16 mouse cellular contexts compared by ENCODE assay signal in the genomic region with DNA sequence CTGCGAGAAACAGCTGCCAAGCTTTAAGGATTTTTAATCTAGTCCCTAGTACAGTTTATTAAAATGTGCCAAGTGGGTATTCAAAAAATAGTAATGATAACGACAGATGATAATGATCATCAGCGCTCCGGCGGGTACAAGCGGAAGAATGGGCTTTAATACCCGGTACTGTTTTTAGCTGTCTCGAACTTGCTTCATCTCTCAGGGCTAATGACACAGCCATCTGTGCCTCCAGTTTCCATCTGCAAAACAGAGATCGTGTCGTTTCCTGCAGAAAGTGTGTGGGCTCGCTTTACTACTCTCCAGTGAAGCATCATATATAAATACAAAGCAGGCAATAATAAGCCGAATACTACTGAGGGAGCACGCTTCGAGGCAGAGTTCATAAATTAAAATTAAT. TPM values are rescaled to one million over a fixed set of nuclear protein-coding genes. Genes with fewer than 3 reads are reported as not detected.
A peak's percentile ranks its signal among the peaks of the same experiment; 100 is the strongest.
DNase-seq lines count a peak whose midpoint lies in the region; ATAC-seq and TF ChIP-seq lines count a peak whose summit lies in the region.
"Had no signal": no experiment of that assay in that cellular context is flagged by ENCODE, and none has a peak within 500 bp of the region (broad histone marks: within the 10 kb centered on the region; RNA-seq: fewer than 3 reads in every experiment).

No protein-coding gene starts in this region.

- H3K4me1 ChIP-seq in midbrain, embryonic 16.5 days (ENCODE audit: control insufficient read depth, insufficient read depth, low read length): peaks cover under 1% of the 10 kb centered on the region; the same call in 1 of the 2 replicates
- H3K4me1 ChIP-seq in midbrain, embryonic 13.5 days (replicated peaks): peaks cover 8% of the 10 kb centered on the region
- no peaks in the 10 kb centered on the region for H3K4me1 ChIP-seq in lung, postnatal 0 days (ENCODE audit: insufficient read depth, low read depth, low read length)

- no peak for TF ChIP-seq CTCF in lung, postnatal 0 days (IDR thresholded peaks at IDR 0.05)

- no peak overlapping the region for H3K27ac ChIP-seq in midbrain, embryonic 16.5 days (ENCODE audit: low read length)
- H3K27ac ChIP-seq in midbrain, embryonic 13.5 days: no peak overlapping the region
- H3K27ac ChIP-seq in lung, postnatal 0 days (ENCODE audit: low read length): no peak overlapping the region
- H3K27ac ChIP-seq: macrophage had no signal

- no peaks in the 10 kb centered on the region for H3K27me3 ChIP-seq in midbrain, embryonic 16.5 days (ENCODE audit: control insufficient read depth, insufficient read depth, low read depth, low read length)
- H3K27me3 ChIP-seq in midbrain, embryonic 13.5 days: no peaks in the 10 kb centered on the region
- no peaks in the 10 kb centered on the region for H3K27me3 ChIP-seq in lung, postnatal 0 days (replicated peaks; ENCODE audit: insufficient read depth, low read length)

- H3K36me3 ChIP-seq in midbrain, embryonic 16.5 days (ENCODE audit: control insufficient read depth, insufficient read depth, low read length): no peaks in the 10 kb centered on the region
- H3K36me3 ChIP-seq in midbrain, embryonic 13.5 days: no peaks in the 10 kb centered on the region
- H3K36me3 ChIP-seq in lung, postnatal 0 days (ENCODE audit: insufficient read depth, low read length): no peaks in the 10 kb centered on the region

- H3K9ac ChIP-seq in midbrain, embryonic 16.5 days (ENCODE audit: low read depth, low read length): no peak overlapping the region
- no peak overlapping the region for H3K9ac ChIP-seq in midbrain, embryonic 13.5 days (replicated peaks)
- H3K9ac ChIP-seq in lung, postnatal 0 days (replicated peaks; ENCODE audit: low read depth): no peak overlapping the region

- no peak overlapping the region for H3K4me2 ChIP-seq in midbrain, embryonic 16.5 days (ENCODE audit: low read length)
- no peak overlapping the region for H3K4me2 ChIP-seq in midbrain, embryonic 13.5 days (replicated peaks)
- H3K4me2 ChIP-seq in lung, postnatal 0 days (replicated peaks; ENCODE audit: low read depth, low read length): no peak overlapping the region

- no peak for TF ChIP-seq EP300 in lung, postnatal 0 days (IDR thresholded peaks at IDR 0.05)

- DNase-seq in frontal cortex, postnatal 25 days (ENCODE audit: low spot score in 2 of 2): no peak
- DNase-seq in layer of hippocampus, adult 8-10 months (ENCODE audit: low spot score in 2 of 2): peak; percentile 67 to 74
- DNase-seq in right cerebral cortex, postnatal 36 days (ENCODE audit: low spot score in 2 of 2): peak; percentile 5 to 34
- no peak for DNase-seq in lung, postnatal 0 days (ENCODE audit: low spot score)
- no peak for DNase-seq in adrenal gland, postnatal 36 days
- DNase-seq: cerebellum, adult 2 months; kidney, adult 11 months; kidney, postnatal 10 days; liver; lung, adult 18-20 months; retina, postnatal 1 day had no signal

- H3K4me3 ChIP-seq in midbrain, embryonic 16.5 days (ENCODE audit: low read depth, low read length): no peak overlapping the region
- H3K4me3 ChIP-seq in midbrain, embryonic 13.5 days (replicated peaks): no peak overlapping the region
- H3K4me3 ChIP-seq in lung, postnatal 0 days (ENCODE audit: low read depth, low read length): no peak overlapping the region

- H3K9me3 ChIP-seq in midbrain, embryonic 16.5 days (replicated peaks; ENCODE audit: control insufficient read depth, low read length, poor library complexity, severe bottlenecking): no peaks in the 10 kb centered on the region
- no peaks in the 10 kb centered on the region for H3K9me3 ChIP-seq in midbrain, embryonic 13.5 days
- H3K9me3 ChIP-seq in lung, postnatal 0 days (ENCODE audit: low read length): no peaks in the 10 kb centered on the region

- WGBS in midbrain, embryonic 16.5 days: 68% methylated on average over 14 of the region's 14 CpGs
- 81% methylated on average over 14 of the region's 14 CpGs for WGBS in midbrain, embryonic 13.5 days
- 78% methylated on average over 14 of the region's 14 CpGs for WGBS in lung, postnatal 0 days

- ATAC-seq in frontal cortex, adult (ENCODE audit: low TSS enrichment): peak; percentile 62; the same call in 1 of the 2 replicates
- ATAC-seq in midbrain, embryonic 16.5 days: peak; percentile 32; the same call in 1 of the 2 replicates
- ATAC-seq in midbrain, embryonic 13.5 days: no peak
- no peak for ATAC-seq in lung, postnatal 0 days

RNA-seq across cellular contexts. Expression of a gene that starts 13.4 kb away (rescaled TPM):
- polyA plus RNA-seq in midbrain, embryonic 16.5 days (2015; fragmentation: Nextera tagmentation; extraction: Ambion mirVana): 2.6 and 3.6 TPM in 2 replicates
- polyA plus RNA-seq in midbrain, embryonic 13.5 days (2015; fragmentation: Nextera tagmentation; extraction: Ambion mirVana): 1.6 and 2.2 TPM in 2 replicates
- total RNA-seq in layer of hippocampus, adult 8-10 months (2022): 1 to 10 TPM in 3 of 4 experiments, under 1 TPM in 1; 0.72 to 1.7 (median 1.3) TPM
- polyA plus RNA-seq in lung, postnatal 0 days (2015; fragmentation: Nextera tagmentation; extraction: Ambion mirVana): 2.3 and 3.1 TPM in 2 replicates
- under 1 TPM; 0.23 to 0.26 TPM for total RNA-seq in adrenal gland, postnatal 36 days (2021)
- total RNA-seq: granulocyte monocyte progenitor cell, adult 5-6 weeks had no signal

Comparison
In these comparisons a context has a peak if more than half of its experiments do, and no peak if none do; other contexts are left out.
1. ATAC-seq: peak in frontal cortex, adult (single experiment) and midbrain, embryonic 16.5 days (single experiment); none in midbrain, embryonic 13.5 days (single experiment) and lung, postnatal 0 days (single experiment).
2. DNase-seq: peak in layer of hippocampus, adult 8-10 months (2 of 2) and right cerebral cortex, postnatal 36 days (2 of 2); none in frontal cortex, postnatal 25 days (0 of 2), lung, postnatal 0 days (single experiment) and adrenal gland, postnatal 36 days (0 of 2).